Mouse (Mus musculus) MEL (cell line): ENCODE measurements around the gene Vegfb. TPM values are rescaled to one million over a fixed set of nuclear protein-coding genes. Genes with fewer than 3 reads are reported as not detected.

Experiments used
- DNase-seq: peaks from one replicate; pipeline ENCODE4 v3.0.0; 2011; ENCODE audit warnings: low read depth, low spot score
- H3K27ac ChIP-seq: 2 replicates; pipeline ENCODE4 v1.5.1; 2012; ENCODE audit warnings: low read depth, mild to moderate bottlenecking, control low read depth, low read length, moderate library complexity; ENCODE audit not compliant: control insufficient read depth
- H3K27me3 ChIP-seq, 2 experiments: fragments of 150-350 bp in 1 of 2; sonication (generic) in 1 of 2; 2 replicates each; pipeline ENCODE4 v1.6.1; 2012; ENCODE audit warnings: low read length in 2 of 2, mild to moderate bottlenecking in 2 of 2, improper control_type of control experiment in 1 of 2, moderate library complexity in 1 of 2; ENCODE audit not compliant: insufficient read depth in 2 of 2, control insufficient read depth in 1 of 2
- H3K36me3 ChIP-seq, 2 experiments: 2 replicates each; pipeline ENCODE4 v1.6.1; 2012 to 2014; ENCODE audit warnings: low read length in 2 of 2, improper control_type of control experiment in 1 of 2, inconsistent platforms in 1 of 2, mild to moderate bottlenecking in 1 of 2; ENCODE audit not compliant: insufficient read depth in 2 of 2, control insufficient read depth in 1 of 2
- H3K4me1 ChIP-seq, 2 experiments: fragments of 150-350 bp in 1 of 2; sonication (generic) in 1 of 2; 2 replicates each; pipeline ENCODE4 v1.6.1; 2012; ENCODE audit warnings: low read length in 2 of 2, improper control_type of control experiment in 1 of 2, mild to moderate bottlenecking in 1 of 2; ENCODE audit not compliant: insufficient read depth in 2 of 2, control insufficient read depth in 1 of 2
- H3K4me3 ChIP-seq, 2 experiments: fragments of 150-350 bp in 1 of 2; sonication (generic) in 1 of 2; 2 replicates each; pipeline ENCODE4 v1.5.1; 2012; ENCODE audit warnings: low read depth in 2 of 2, low read length in 2 of 2, mild to moderate bottlenecking in 2 of 2, moderate library complexity in 2 of 2, control low read depth in 1 of 2, improper control_type of control experiment in 1 of 2; ENCODE audit not compliant: control insufficient read depth in 1 of 2, insufficient read depth in 1 of 2
- H3K79me2 ChIP-seq: 2 replicates; pipeline ENCODE4 v1.6.1; 2012; ENCODE audit warnings: mild to moderate bottlenecking, low read length, moderate library complexity; ENCODE audit not compliant: control insufficient read depth, poor library complexity, insufficient read depth
- H3K9ac ChIP-seq: 2 replicates; pipeline ENCODE4 v1.6.1; 2012; ENCODE audit warnings: low read depth, mild to moderate bottlenecking, control low read depth, low read length, moderate library complexity; ENCODE audit not compliant: control insufficient read depth, poor library complexity, severe bottlenecking
- H3K9me3 ChIP-seq: fragments of 150-350 bp; sonication (generic); replicated peaks from 2 replicates; pipeline ENCODE4 v1.6.1; 2012; ENCODE audit warnings: mild to moderate bottlenecking, low read length, improper control_type of control experiment, moderate library complexity; ENCODE audit not compliant: insufficient read depth
- BHLHE40 ChIP-seq: IDR thresholded peaks from 2 replicates; pipeline ENCODE4 v1.6.1; 2012; ENCODE audit warnings: low read depth, mild to moderate bottlenecking, inconsistent platforms, low read length, improper control_type of control experiment, borderline replicate concordance
- CTCF ChIP-seq, 3 experiments: IDR thresholded peaks in 2 of 3; conservative IDR thresholded peaks in 1 of 3; 2 replicates each; pipeline ENCODE4 v1.5.1; 2011 to 2012; ENCODE audit warnings: low read length in 3 of 3, low read depth in 2 of 3, mild to moderate bottlenecking in 2 of 3, improper control_type of control experiment in 1 of 3, inconsistent platforms in 1 of 3, mixed read lengths in 1 of 3, moderate library complexity in 1 of 3; ENCODE audit not compliant: control insufficient read depth in 1 of 3, insufficient read depth in 1 of 3, poor library complexity in 1 of 3, severe bottlenecking in 1 of 3
- ELF1 ChIP-seq: IDR thresholded peaks from 2 replicates; pipeline ENCODE4 v1.6.1; 2014; ENCODE audit warnings: low read depth, mild to moderate bottlenecking, inconsistent platforms, low read length, improper control_type of control experiment, moderate library complexity
- EP300 ChIP-seq, 2 experiments: IDR thresholded peaks; 2 replicates each; pipeline ENCODE4 v1.6.1; 2011; ENCODE audit warnings: improper control_type of control experiment in 2 of 2, low read length in 2 of 2, low read depth in 1 of 2, mild to moderate bottlenecking in 1 of 2
- GABPA ChIP-seq: IDR thresholded peaks from 2 replicates; pipeline ENCODE4 v1.6.1; 2012; ENCODE audit warnings: low read depth, mild to moderate bottlenecking, inconsistent platforms, low read length, improper control_type of control experiment, moderate library complexity
- GATA1 ChIP-seq: IDR thresholded peaks from 2 replicates; pipeline ENCODE4 v1.6.1; 2011; ENCODE audit warnings: low read depth, low read length, improper control_type of control experiment
- MAZ ChIP-seq: IDR thresholded peaks from 2 replicates; pipeline ENCODE4 v1.6.1; 2012; ENCODE audit warnings: low read depth, mild to moderate bottlenecking, inconsistent platforms, low read length, improper control_type of control experiment
- MEF2A ChIP-seq: IDR thresholded peaks from 2 replicates; pipeline ENCODE4 v1.6.1; 2014; ENCODE audit warnings: low read depth, mild to moderate bottlenecking, inconsistent platforms, low read length, improper control_type of control experiment; ENCODE audit not compliant: poor library complexity, insufficient replicate concordance, severe bottlenecking; ENCODE audit errors: extremely low read depth
- MYC ChIP-seq: IDR thresholded peaks from 2 replicates; pipeline ENCODE4 v1.6.1; 2011; ENCODE audit warnings: low read depth, mild to moderate bottlenecking, low read length, improper control_type of control experiment, moderate library complexity
- NELFE ChIP-seq: IDR thresholded peaks from 2 replicates; pipeline ENCODE4 v1.6.1; 2011; ENCODE audit warnings: low read depth, low read length, improper control_type of control experiment
- NRF1 ChIP-seq: IDR thresholded peaks from 2 replicates; pipeline ENCODE4 v1.6.1; 2014; ENCODE audit warnings: low read depth, mild to moderate bottlenecking, inconsistent platforms, low read length, improper control_type of control experiment, moderate library complexity; ENCODE audit not compliant: poor library complexity, insufficient read depth, severe bottlenecking
- POLR2A ChIP-seq, 2 experiments: IDR thresholded peaks; 2 replicates each; pipeline ENCODE4 v1.6.1; 2011 to 2012; ENCODE audit warnings: low read length in 2 of 2, mild to moderate bottlenecking in 2 of 2, control low read depth in 1 of 2, improper control_type of control experiment in 1 of 2, low read depth in 1 of 2, moderate library complexity in 1 of 2; ENCODE audit not compliant: control insufficient read depth in 1 of 2, insufficient read depth in 1 of 2, poor library complexity in 1 of 2
- POLR2AphosphoS2 ChIP-seq: IDR thresholded peaks from 2 replicates; pipeline ENCODE4 v1.6.1; 2011; ENCODE audit warnings: low read length, improper control_type of control experiment
- RAD21 ChIP-seq: IDR thresholded peaks from 2 replicates; pipeline ENCODE4 v1.6.1; 2011; ENCODE audit warnings: mild to moderate bottlenecking, low read depth, low read length, improper control_type of control experiment
- RCOR1 ChIP-seq: IDR thresholded peaks from 2 replicates; pipeline ENCODE4 v1.6.1; 2012; ENCODE audit warnings: low read depth, mild to moderate bottlenecking, inconsistent platforms, low read length, improper control_type of control experiment
- TBP ChIP-seq: IDR thresholded peaks from 2 replicates; pipeline ENCODE4 v1.8.0; 2011; ENCODE audit warnings: low read depth, low read length, improper control_type of control experiment
- TCF12 ChIP-seq: IDR thresholded peaks from 2 replicates; pipeline ENCODE4 v1.6.1; 2014; ENCODE audit warnings: low read depth, mild to moderate bottlenecking, inconsistent platforms, low read length, improper control_type of control experiment, moderate library complexity
- USF1 ChIP-seq: IDR thresholded peaks from 2 replicates; pipeline ENCODE4 v1.6.1; 2014; ENCODE audit warnings: low read depth, mild to moderate bottlenecking, inconsistent platforms, low read length, improper control_type of control experiment, moderate library complexity
- ZKSCAN1 ChIP-seq: IDR thresholded peaks from 2 replicates; pipeline ENCODE4 v1.6.1; 2012; ENCODE audit warnings: low read depth, mild to moderate bottlenecking, inconsistent platforms, low read length, improper control_type of control experiment, moderate library complexity
- polyA plus RNA-seq, 2 experiments: library from polyadenylated mRNA; stranded (reverse) in 1 of 2; unstranded in 1 of 2; fragments of >175 nt in 1 of 2; fragments of >200 nt in 1 of 2; gene quantifications; 2 replicates each; pipeline versions ENCODE4 v1.2.1 to v1.2.4; 2012; ENCODE audit warnings: low replicate concordance in 2 of 2, low read depth in 1 of 2; ENCODE audit not compliant: insufficient read length in 2 of 2, insufficient read depth in 1 of 2, missing spikeins in 1 of 2
- total RNA-seq: library from RNA; depleted of rRNA; stranded (reverse); fragments of 300-350 nt; gene quantifications from 2 replicates; pipeline ENCODE4 v1.2.3, GENCODE M21; 2012

Gene Vegfb
- total and polyA plus RNA-seq, 3 experiments = 11.2 to 67.6 TPM; not detected in 1

GRCm38 (mm10) chr19:6994489-6994888 lies 7.0 kb upstream of the Vegfb start:
- no peak for DNase-seq
- Histone ChIP-seq H3K4me1 (peaks cover 2 to 22% of the 10 kb centered on the region in 2 experiments; a peak in 3 of 4 replicates), H3K36me3 (0 out of 4 replicates have a peak, but pooled peaks cover 0 to 2% of the 10 kb centered on the region in 2 experiments), H3K79me2 (peaks cover 4% of the 10 kb centered on the region; the same call in 1 of the 2 replicates), H3K27me3 (no peaks in the 10 kb centered on the region), H3K4me3 (peak overlapping the region in 1 of 2 experiments; percentile 63; a peak in 1 of 4 replicates), H3K9ac (peak overlapping the region; percentile 69), H3K9me3 (no peaks in the 10 kb centered on the region), H3K27ac (no peak overlapping the region)
- no peak for TF ChIP-seq MAZ

- Histone ChIP-seq H3K9me3 (no peaks in the 10 kb centered on the region), H3K36me3 (0 out of 4 replicates have a peak, but pooled peaks cover 0 to 2% of the 10 kb centered on the region in 2 experiments), H3K27me3 (no peaks in the 10 kb centered on the region), H3K27ac (no peak overlapping the region), H3K9ac (no peak overlapping the region), H3K4me1 (peaks cover 2 to 22% of the 10 kb centered on the region in 2 experiments; a peak in 3 of 4 replicates), H3K4me3 (no peak overlapping the region), H3K79me2 (peaks cover 4% of the 10 kb centered on the region; the same call in 1 of the 2 replicates)
- DNase-seq = no peak
- TF ChIP-seq NELFE (no peak), MYC (no peak), GATA1 (no peak), ZKSCAN1 (no peak), TBP (no peak), GABPA (no peak)
Observed at GRCm38 (mm10) chr19:6994002-6994401, 6.6 kb upstream of the Vegfb start.

GRCm38 (mm10) chr19:6993011-6993770 lies 5.7 kb upstream of the Vegfb start:
- Histone ChIP-seq H3K36me3 (0 out of 4 replicates have a peak, but pooled peaks cover 0 to 2% of the 10 kb centered on the region in 2 experiments), H3K27me3 (no peaks in the 10 kb centered on the region)
- no peak for TF ChIP-seq NRF1
- no peak for TF ChIP-seq GATA1
- no peak for TF ChIP-seq RAD21
- TF ChIP-seq ELF1 = no peak
- TF ChIP-seq MEF2A = no peak
- TF ChIP-seq POLR2AphosphoS2 = no peak
- TF ChIP-seq TBP = no peak
- no peak for TF ChIP-seq BHLHE40
- no peak for TF ChIP-seq POLR2A (IDR thresholded peaks at IDR 0.05; ENCODE audit: control insufficient read depth in 1 of 2, insufficient read depth in 1 of 2, low read depth in 1 of 2, low read length in 2 of 2, poor library complexity in 1 of 2)
- TF ChIP-seq MYC = no peak
- TF ChIP-seq CTCF (IDR thresholded peaks at IDR 0.05 in 2 of 3, conservative IDR thresholded peaks at IDR 0.05 in 1 of 3; ENCODE audit: control insufficient read depth in 1 of 3, insufficient read depth in 1 of 3, low read depth in 2 of 3, low read length in 3 of 3, poor library complexity in 1 of 3, severe bottlenecking in 1 of 3) = no peak
- no peak for TF ChIP-seq USF1
- no peak for TF ChIP-seq EP300 (IDR thresholded peaks at IDR 0.05; ENCODE audit: low read depth in 1 of 2, low read length in 2 of 2)
- no peak for TF ChIP-seq TCF12
- TF ChIP-seq RCOR1 = no peak
- TF ChIP-seq, all 39 proteins: peak for 0
- Histone ChIP-seq H3K9me3 (no peaks in the 10 kb centered on the region), H3K4me3 (peak overlapping the region; percentile 56 to 74), H3K4me1 (peaks cover 2 to 24% of the 10 kb centered on the region in 2 experiments; a peak in 3 of 4 replicates), H3K9ac (peak overlapping the region; percentile 72), H3K27ac (peak overlapping the region; percentile 25), H3K79me2 (peaks cover 4% of the 10 kb centered on the region; the same call in 1 of the 2 replicates)
- no peak for DNase-seq
